Mouse (Mus musculus) thymus, adult 2 months (tissue): ENCODE measurements at regions not wholly inside any gene's neighbourhood (a gene's known extent, or its start where the extent isn't known, plus 50 kb on each side); places are given as distances from the start of the nearest gene placed in this dataset.

Experiments used
- CTCF ChIP-seq: fragments of 200-500 bp; IDR thresholded peaks from 2 replicates; pipeline ENCODE4 v1.5.1; 2012; ENCODE audit warnings: mild to moderate bottlenecking, control low read depth, low read length, moderate library complexity, borderline replicate concordance; ENCODE audit not compliant: control insufficient read depth, poor library complexity, insufficient read depth; ENCODE audit errors: extremely low read depth
- POLR2A ChIP-seq: fragments of 200-500 bp; IDR thresholded peaks from 2 replicates; pipeline ENCODE4 v1.6.1; 2012; ENCODE audit warnings: mild to moderate bottlenecking, low read length, control low read depth, moderate library complexity; ENCODE audit not compliant: control insufficient read depth, poor library complexity, insufficient read depth; ENCODE audit errors: extremely low read depth

DNA sequence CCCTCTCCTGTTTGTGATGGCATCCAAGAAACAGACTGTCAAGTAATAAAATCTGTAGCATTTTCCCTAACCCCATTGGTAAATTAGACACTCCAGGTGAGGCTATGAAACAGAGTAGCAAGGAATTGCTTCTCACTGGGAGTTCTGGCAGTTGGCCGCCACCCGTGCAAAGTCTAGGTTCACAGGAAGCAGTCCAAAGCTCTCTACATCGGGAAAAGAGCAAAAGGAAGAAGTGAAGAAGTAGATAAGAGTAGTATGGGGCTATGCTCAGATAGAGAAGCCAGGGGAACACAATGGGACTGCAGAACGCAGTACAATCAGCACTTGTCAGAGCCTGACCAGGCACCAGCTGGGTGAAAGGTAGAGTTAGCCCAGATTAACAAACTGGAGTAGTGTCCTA is 65.7 kb upstream of the Onecut1 start:
- TF ChIP-seq POLR2A (no peak), CTCF (no peak)
